ENCODE assay signal across 17 mouse cellular contexts in genomic region chr8:9545665-9546064, GRCm38 (mm10).
"Had no signal": no experiment of that assay in that cellular context is flagged by ENCODE, and none has a peak within 500 bp of the region (broad histone marks: within the 10 kb centered on the region; RNA-seq: fewer than 3 reads in every experiment).

No protein-coding gene starts in this region.

- H3K4me1 ChIP-seq: lung, embryonic 15.5 days; megakaryocyte, embryonic 14.5 days; stomach, embryonic 15.5 days had no signal

- H3K4me2 ChIP-seq: lung, embryonic 15.5 days; midbrain, embryonic 11.5 days; midbrain, embryonic 13.5 days; midbrain, embryonic 15.5 days; neural tube, embryonic 12.5 days; stomach, embryonic 15.5 days had no signal

- H3K4me3 ChIP-seq: lung, embryonic 15.5 days; megakaryocyte, embryonic 14.5 days; midbrain, embryonic 13.5 days; midbrain, embryonic 15.5 days; neural tube, embryonic 12.5 days; stomach, embryonic 15.5 days had no signal

- H3K27ac ChIP-seq: lung, embryonic 15.5 days; macrophage; midbrain, embryonic 15.5 days; neural tube, embryonic 12.5 days; stomach, embryonic 15.5 days; stomach, postnatal 0 days had no signal

- DNase-seq: lung, adult 2 months; lung, postnatal 14 days; lung, postnatal 36 days; right cerebral cortex, postnatal 14 days; thymus, adult 2 months; thymus, postnatal 25 days; thymus, postnatal 4 days had no signal

- H3K9ac ChIP-seq: lung, embryonic 15.5 days; midbrain, embryonic 13.5 days; midbrain, embryonic 15.5 days; neural tube, embryonic 12.5 days; stomach, embryonic 15.5 days had no signal

- ATAC-seq: lung, postnatal 0 days; midbrain, embryonic 13.5 days; midbrain, embryonic 15.5 days had no signal

- H3K36me3 ChIP-seq: lung, embryonic 15.5 days; midbrain, embryonic 13.5 days; midbrain, embryonic 15.5 days; neural tube, embryonic 12.5 days; stomach, embryonic 15.5 days had no signal

- H3K27me3 ChIP-seq: lung, embryonic 15.5 days; megakaryocyte, embryonic 14.5 days; midbrain, embryonic 13.5 days; midbrain, embryonic 15.5 days; neural tube, embryonic 12.5 days; stomach, embryonic 15.5 days had no signal

- H3K9me3 ChIP-seq: lung, embryonic 15.5 days; megakaryocyte, embryonic 14.5 days; midbrain, embryonic 13.5 days; midbrain, embryonic 15.5 days; neural tube, embryonic 12.5 days; stomach, embryonic 15.5 days had no signal
